Mouse (Mus musculus) layer of hippocampus, adult 8-10 months (tissue): ENCODE measurements around the gene Defb36. TPM values are rescaled to one million over a fixed set of nuclear protein-coding genes. Genes with fewer than 3 reads are reported as not detected.

Experiments
- DNase-seq, 2 experiments: peaks; one replicate each; pipeline ENCODE4 v3.0.0; 2022; ENCODE audit warnings: low spot score in 2 of 2
- total RNA-seq, 4 experiments: library from RNA; stranded (reverse); gene quantifications; 2 replicates each; pipeline ENCODE4 v1.2.4; 2022

Gene Defb36
- total RNA-seq, 4 experiments from 2014 or later: not detected

GRCm38 (mm10) chr2:152622151-152622550 is 18.0 kb downstream of the Defb36 start:
- DNase-seq: no peak

GRCm38 (mm10) chr2:152622953-152623352 is 18.8 kb downstream of the Defb36 start, which contains the start of gene Defb25:
Gene Defb25 (minus strand): TSS chr2:152623053.
- no peak for DNase-seq

GRCm38 (mm10) chr2:152624566-152624965 is 20.4 kb downstream of the Defb36 start:
- no peak for DNase-seq

DNA sequence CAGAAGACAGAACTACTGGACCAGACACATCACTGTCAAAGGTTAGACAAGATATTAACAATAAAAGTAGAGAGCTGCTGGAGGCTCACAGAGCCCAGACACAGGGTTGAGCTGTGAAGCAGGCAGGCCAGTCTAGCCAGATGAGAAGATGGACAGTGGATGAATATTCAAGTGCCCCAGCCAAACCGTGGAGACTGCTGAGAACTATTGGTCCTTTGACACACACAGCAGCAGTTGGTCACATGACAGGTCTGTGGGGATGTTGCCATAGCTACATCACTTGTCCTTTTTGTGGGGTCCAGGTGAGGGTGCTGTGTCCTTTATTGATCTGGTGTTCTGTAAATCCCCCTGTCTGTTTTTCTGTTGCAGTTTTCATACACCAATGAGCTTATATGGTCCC is 21.1 kb downstream of the Defb36 start:
- DNase-seq: no peak

DNA sequence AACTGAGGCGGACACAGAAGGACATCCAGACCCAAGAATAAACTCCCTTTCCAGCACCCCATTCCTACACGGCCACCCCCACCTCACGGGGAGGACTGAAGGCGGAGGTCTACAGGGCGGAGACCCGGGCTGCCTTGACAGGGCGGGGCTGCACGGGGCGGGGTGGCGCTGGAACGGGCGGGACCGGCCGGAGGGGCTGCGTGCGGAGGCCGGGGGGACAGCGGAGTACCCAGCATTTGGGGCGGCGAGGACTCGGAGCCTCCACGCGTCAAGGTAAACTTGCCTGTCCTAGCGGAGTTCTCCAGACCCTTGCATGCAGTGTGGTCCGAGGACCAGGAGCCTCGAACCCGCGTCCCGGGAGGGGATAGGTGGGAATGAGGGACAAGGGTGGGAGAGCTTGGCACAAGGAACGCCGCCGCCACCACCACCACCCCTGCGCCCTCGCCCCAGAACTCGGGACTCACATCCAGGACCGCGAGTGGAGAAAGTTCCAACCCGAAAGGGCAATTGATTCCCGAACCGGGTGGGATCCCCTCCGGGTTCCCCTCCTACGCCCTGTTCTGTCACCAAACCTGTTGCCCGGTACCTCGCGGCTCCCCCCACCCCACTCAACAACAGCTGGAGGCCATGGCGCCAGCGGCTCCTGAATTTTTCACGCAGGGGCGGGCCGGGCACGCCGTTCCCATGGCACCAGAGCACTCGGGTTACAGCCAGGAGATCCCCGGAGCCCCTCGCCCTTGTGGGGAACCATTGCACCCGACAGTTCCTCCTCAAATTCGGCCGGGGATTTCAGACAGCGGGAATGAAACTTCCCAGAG is 22.9 kb downstream of the Defb36 start, which contains the start of gene Rem1:
Gene Rem1, plus strand, starts transcription at position 178 of the 818 bp plus-strand sequence.
- DNase-seq: no peak

DNA sequence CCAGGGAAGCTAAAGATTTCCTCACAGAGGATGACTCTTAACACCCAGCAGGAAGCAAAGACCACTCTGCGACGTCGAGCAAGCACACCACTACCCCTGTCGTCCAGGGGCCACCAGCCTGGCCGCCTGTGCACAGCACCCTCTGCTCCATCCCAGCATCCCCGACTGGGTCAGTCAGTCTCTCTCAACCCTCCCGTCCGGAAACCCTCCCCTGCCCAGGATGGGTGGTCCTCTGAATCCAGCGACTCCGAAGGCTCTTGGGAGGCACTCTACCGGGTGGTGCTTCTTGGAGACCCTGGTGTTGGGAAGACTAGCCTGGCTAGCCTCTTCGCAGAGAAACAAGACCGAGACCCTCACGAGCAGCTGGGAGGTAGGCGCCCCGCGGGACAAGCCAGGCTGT is 23.9 kb downstream of the Defb36 start:
- DNase-seq: no peak

DNA sequence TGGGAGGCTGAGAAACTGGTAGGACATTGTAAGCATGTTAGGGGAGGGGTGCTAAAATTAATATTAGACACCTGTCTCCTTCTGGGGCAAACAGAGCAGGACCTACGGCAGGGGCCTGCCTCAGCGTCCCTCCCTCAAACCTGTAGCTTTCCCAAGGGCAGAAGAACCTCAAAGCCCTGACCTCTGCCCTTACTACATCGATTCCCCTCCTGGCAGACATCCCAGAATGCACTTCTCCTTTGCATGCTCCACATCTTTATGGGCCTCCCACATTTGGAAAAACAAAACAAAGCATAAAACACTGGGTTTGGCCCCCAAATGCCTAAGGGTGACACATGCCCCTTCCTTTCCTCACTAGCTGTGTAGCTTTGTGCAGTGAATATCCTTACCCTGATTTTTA is 25.1 kb downstream of the Defb36 start:
- DNase-seq: no peak

GRCm38 (mm10) chr2:152629904-152630303 is 25.8 kb downstream of the Defb36 start:
- no peak for DNase-seq

DNA sequence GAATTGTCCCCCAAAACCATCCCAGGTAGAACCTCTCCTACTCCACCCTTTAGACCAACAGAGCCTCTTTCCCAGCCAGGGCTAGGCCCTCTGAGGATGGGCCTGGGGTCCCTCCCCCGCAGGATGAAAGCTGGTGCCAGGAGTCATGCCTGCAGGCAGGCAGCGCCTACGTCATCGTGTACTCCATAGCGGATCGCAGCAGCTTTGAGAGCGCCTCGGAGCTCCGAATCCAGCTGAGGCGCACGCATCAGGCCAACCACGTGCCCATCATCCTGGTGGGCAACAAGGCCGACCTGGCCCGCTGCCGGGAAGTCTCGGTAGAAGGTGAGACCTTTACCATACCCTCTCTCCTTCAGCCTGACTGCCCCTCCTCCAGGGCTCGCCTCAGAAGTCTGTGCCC is 29.2 kb downstream of the Defb36 start:
- DNase-seq: no peak

DNA sequence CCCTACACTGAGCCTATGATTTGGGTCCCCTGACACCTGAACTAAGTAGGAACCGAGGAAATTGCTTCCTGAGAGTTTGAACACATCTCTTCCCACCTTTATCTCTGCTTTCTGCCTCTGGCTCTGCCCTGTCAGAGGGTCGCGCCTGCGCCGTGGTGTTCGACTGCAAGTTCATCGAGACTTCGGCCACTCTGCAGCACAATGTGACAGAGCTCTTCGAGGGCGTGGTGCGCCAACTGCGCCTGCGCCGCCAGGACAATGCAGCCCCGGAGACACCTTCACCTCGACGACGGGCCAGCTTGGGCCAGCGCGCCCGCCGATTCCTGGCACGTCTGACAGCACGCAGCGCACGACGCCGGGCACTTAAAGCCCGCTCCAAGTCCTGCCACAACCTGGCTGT is 30.2 kb downstream of the Defb36 start:
- DNase-seq: no peak

GRCm38 (mm10) chr2:152636246-152637005 is 32.3 kb downstream of the Defb36 start:
- DNase-seq: no peak

GRCm38 (mm10) chr2:152637006-152637322 is 32.8 kb downstream of the Defb36 start:
- no peak for DNase-seq

DNA sequence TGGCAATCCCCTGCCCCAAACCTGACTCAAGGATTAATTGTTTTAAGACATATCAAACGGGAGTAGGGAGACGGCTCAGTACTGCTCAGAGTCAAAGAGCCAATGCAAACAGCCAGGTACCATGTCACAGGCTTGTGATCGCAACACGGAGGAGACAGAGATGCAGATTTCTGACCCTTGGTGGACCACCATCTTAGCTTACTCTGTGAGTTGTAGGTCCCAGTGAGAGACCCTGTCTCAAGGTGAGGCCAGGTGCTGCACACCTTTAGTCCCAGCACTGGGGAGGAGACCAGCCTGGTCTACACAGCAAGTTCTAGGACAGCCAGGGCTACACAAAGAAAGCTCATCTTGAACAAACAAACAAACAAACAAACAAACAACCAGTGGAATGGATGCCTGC is 33.3 kb downstream of the Defb36 start:
- DNase-seq: no peak

DNA sequence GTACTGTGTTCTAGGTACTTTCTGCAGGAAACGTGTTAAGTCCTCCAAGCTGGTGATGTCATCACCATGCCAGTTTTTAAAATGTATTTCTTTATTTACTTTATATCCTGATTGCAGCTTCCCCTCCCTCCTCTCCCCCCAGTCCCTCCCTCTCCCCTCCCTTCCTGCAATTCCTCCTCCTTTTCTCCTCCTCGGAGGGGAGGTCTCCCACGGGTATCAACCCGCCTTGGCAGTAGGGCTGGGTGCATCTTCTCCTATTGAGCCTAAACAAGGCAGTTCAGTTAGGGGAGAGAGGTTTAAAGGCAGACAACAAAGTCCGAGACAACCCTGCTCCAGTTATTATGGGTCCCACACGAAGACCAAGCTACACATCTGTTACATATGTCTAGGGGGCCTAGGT is 34.7 kb downstream of the Defb36 start:
- no peak for DNase-seq

DNA sequence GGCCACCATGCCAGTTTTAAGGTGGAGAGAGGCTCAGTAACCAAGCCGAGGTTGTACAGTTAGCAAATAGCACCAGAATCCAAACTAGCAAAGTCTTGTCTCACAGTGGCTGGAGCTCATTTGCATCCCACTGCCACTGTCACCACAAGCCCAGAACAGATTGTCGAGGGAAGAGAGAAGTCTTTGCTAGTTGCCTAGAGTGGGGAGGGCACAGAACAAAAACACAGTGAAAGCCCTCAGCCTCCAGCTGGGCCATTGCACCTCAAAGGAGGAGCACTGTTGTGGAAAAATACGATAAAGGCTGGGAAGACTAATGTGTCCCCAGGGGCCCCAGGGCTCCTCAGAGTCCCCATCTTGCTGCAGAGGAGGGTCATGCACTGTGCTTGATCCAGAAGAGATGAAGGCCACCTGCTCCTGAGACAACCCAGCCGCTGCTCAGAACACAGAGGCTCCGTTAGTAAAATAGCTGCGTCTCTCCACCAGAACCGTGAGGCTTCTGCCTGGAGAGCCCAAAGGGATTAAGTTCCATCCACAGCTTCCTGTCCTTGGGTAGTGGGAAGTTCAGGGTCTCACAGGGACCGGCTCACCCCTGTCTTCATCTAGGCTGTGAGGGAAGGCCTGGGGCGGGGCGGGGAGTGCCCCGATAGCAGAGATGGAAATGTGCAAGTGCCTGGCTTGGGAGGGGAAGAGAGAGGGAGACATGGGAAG is 35.4 kb downstream of the Defb36 start:
- DNase-seq: no peak

- no peak for DNase-seq
These were observed 48.9 kb downstream of the Defb36 start for GRCm38 (mm10) chr2:152652901-152653620.

DNA sequence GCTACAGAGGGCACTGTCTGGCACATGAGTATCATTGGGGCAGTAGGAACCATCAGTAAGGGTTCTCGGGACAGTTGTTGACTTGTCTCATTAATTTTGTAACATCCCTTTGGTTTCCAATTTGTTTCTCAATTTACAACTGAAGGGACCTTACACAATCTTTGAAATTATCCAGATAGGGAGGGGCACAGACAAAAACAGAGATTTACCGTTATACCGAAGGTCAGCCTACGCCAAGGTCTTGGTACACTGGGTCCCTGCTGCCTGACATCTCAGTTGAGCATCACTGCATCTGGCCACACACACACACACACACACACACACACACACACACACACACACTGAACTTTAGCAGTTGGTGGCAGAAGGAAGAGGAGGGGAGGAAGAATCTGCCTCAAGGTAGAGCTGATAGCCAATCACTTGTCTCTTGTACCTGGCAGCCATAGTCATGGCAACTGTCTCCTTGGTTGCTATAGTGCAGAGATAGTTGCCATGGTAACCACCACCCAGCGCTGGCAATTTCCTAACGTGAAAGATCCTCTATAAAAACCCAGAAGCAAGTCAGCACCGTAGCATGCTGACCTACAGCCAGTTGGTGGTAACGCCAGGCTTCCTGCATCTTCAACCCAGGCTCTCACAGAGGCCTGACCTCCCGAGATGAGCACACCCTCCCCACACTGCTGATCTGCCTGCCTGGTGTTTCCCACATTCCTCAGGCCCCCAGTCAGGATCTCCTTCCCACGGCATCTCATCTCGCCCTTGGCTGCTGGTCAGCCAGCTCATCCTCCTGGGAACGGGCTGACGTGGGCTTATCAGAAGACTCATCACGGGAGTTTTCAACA is 50.0 kb downstream of the Defb36 start:
- DNase-seq: peak; percentile 81 to 83

- no peak for DNase-seq
These were observed 53.3 kb downstream of the Defb36 start for GRCm38 (mm10) chr2:152657398-152657797.

GRCm38 (mm10) chr2:152661163-152661562 is 57.0 kb downstream of the Defb36 start:
- DNase-seq: no peak
